Mouse (Mus musculus): ENCODE data around the gene Tnni3k.

DNA sequence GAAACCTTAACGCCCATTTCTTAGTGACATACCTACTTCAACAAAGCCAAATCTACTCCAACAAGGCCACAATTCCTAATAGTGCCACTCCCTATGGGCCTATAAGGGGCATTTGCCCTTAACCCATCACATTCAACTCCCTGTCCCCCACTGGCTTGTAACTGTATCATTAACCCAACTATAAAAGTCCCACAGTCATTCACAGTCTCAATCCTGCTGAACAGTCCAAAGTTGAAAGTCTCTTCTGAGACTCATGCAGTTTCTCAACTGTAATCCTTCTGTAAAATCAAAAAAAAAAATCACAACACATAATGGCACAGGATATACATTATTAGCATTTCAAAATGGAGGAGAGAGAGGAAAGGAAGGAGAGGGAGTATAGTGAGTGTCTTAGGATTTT is 44.1 kb upstream of the Tnni3k start:
- TF ChIP-seq CTCF (IDR thresholded peaks at IDR 0.05; ENCODE audit: low read depth) (no peak), EP300 (optimal IDR thresholded peaks at IDR 0.05) (no peak)

Data from stomach, postnatal 0 days (tissue).